27 mouse cellular contexts compared by ENCODE assay signal in the genomic region with DNA sequence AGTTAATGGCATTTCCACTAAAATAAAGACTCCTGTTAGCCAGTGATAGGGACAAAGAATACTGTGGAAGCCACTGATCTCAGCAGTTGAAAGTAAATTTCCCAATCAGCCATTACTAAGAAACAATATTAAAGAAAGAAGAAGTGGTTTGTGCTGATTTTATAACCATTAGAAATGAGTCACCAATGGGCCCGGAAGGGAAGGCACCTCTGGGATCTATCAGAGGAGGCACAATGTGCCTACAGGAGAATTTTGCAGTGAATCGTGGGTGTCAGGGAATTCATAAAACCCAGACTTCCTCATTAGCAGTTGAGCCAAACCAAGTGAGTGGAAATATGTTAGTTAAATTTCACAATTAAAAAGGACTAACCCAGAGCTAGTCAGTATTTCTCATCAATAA. TPM values are rescaled to one million over a fixed set of nuclear protein-coding genes. Genes with fewer than 3 reads are reported as not detected.
DNase-seq lines count a peak whose midpoint lies in the region; ATAC-seq and TF ChIP-seq lines count a peak whose summit lies in the region.
"Had no signal": no experiment of that assay in that cellular context is flagged by ENCODE, and none has a peak within 500 bp of the region (broad histone marks: within the 10 kb centered on the region; RNA-seq: fewer than 3 reads in every experiment).

No protein-coding gene starts in this region.

- no peak for TF ChIP-seq EP300 in lung, postnatal 0 days (IDR thresholded peaks at IDR 0.05)

- peak; percentile 6 for DNase-seq in lung, postnatal 0 days (ENCODE audit: low spot score)
- DNase-seq in lung, postnatal 10 days: no peak
- peak; percentile 36 for DNase-seq in Muller cell, postnatal 12 days (ENCODE audit: inconsistent ontology term)
- DNase-seq in fat pad, adult 2 months (ENCODE audit: extremely low read depth, low read depth, low spot score): peak; percentile 30
- peak; percentile 10 to 17 for DNase-seq in monocyte, adult 2 months (ENCODE audit: low read depth in 1 of 2, low spot score in 2 of 2)
- no peak for DNase-seq in adrenal gland, postnatal 4 days (ENCODE audit: low spot score in 2 of 2)
- no peak for DNase-seq in natural killer cell, adult 2 months (ENCODE audit: low spot score in 2 of 2)
- DNase-seq: adrenal gland, postnatal 10 days; B cell, adult 2 months; cerebellum, adult 2 months; cerebellum, postnatal 14 days; gastrocnemius, postnatal 25 days; heart, postnatal 10 days; kidney, adult 18-20 months; kidney, postnatal 36 days; lung, embryonic 14.5 days; thymus, adult 2 months; thymus, postnatal 36 days had no signal

- no peak overlapping the region for H3K27ac ChIP-seq in lung, postnatal 0 days (ENCODE audit: low read length)
- H3K27ac ChIP-seq: forebrain, embryonic 15.5 days; heart, embryonic 13.5 days; hindbrain, embryonic 15.5 days; limb, embryonic 13.5 days; liver, embryonic 12.5 days; midbrain, embryonic 13.5 days had no signal

- no peaks in the 10 kb centered on the region for H3K27me3 ChIP-seq in lung, postnatal 0 days (replicated peaks; ENCODE audit: insufficient read depth, low read length)
- H3K27me3 ChIP-seq: forebrain, embryonic 15.5 days; heart, embryonic 13.5 days; hindbrain, embryonic 15.5 days; limb, embryonic 13.5 days; liver, embryonic 12.5 days; midbrain, embryonic 13.5 days had no signal

- ATAC-seq in lung, postnatal 0 days: no peak
- ATAC-seq: forebrain, embryonic 15.5 days; inflammation-experienced regulatory T-cells, adult 6 months; liver, embryonic 12.5 days; midbrain, embryonic 13.5 days had no signal

- H3K9me3 ChIP-seq in lung, postnatal 0 days (ENCODE audit: low read length): no peaks in the 10 kb centered on the region
- H3K9me3 ChIP-seq: forebrain, embryonic 15.5 days; heart, embryonic 13.5 days; hindbrain, embryonic 15.5 days; limb, embryonic 13.5 days; liver, embryonic 12.5 days; midbrain, embryonic 13.5 days had no signal

- peaks cover 6% of the 10 kb centered on the region; the same call in 1 of the 2 replicates for H3K4me1 ChIP-seq in lung, postnatal 0 days (ENCODE audit: insufficient read depth, low read depth, low read length)

- no peaks in the 10 kb centered on the region for H3K36me3 ChIP-seq in lung, postnatal 0 days (ENCODE audit: insufficient read depth, low read length)
- H3K36me3 ChIP-seq: forebrain, embryonic 15.5 days; hindbrain, embryonic 15.5 days; limb, embryonic 13.5 days; midbrain, embryonic 13.5 days had no signal

- no peak overlapping the region for H3K4me2 ChIP-seq in lung, postnatal 0 days (replicated peaks; ENCODE audit: low read depth, low read length)
- H3K4me2 ChIP-seq: forebrain, embryonic 15.5 days; heart, embryonic 13.5 days; hindbrain, embryonic 15.5 days; limb, embryonic 13.5 days; liver, embryonic 12.5 days; lung, embryonic 14.5 days; midbrain, embryonic 13.5 days had no signal

- no peak for TF ChIP-seq CTCF in lung, postnatal 0 days (IDR thresholded peaks at IDR 0.05)

- no peak overlapping the region for H3K9ac ChIP-seq in lung, postnatal 0 days (replicated peaks; ENCODE audit: low read depth)
- H3K9ac ChIP-seq: forebrain, embryonic 15.5 days; heart, embryonic 13.5 days; hindbrain, embryonic 15.5 days; limb, embryonic 13.5 days; liver, embryonic 12.5 days; lung, embryonic 14.5 days; midbrain, embryonic 13.5 days had no signal

- 84% methylated on average over 2 of the region's 2 CpGs for WGBS in lung, postnatal 0 days

- no peak overlapping the region for H3K4me3 ChIP-seq in lung, postnatal 0 days (ENCODE audit: low read depth, low read length)
- H3K4me3 ChIP-seq: forebrain, embryonic 15.5 days; heart, embryonic 13.5 days; hindbrain, embryonic 15.5 days; limb, embryonic 13.5 days; liver, embryonic 12.5 days; midbrain, embryonic 13.5 days had no signal

RNA-seq across cellular contexts. Expression of gene 2610001J05Rik, which starts 2.6 kb away (rescaled TPM):
- 139 and 157 TPM in 2 replicates for polyA plus RNA-seq in lung, postnatal 0 days (2015; fragmentation: Nextera tagmentation; extraction: Ambion mirVana)
- 10 to 100 TPM; 41.2 to 42.1 TPM for total RNA-seq in adrenal gland, postnatal 4 days (2021)

RNA-seq across cellular contexts. Expression of gene Gpr85, which starts 34.2 kb away (rescaled TPM):
- 1.3 and 1.9 TPM in 2 replicates for polyA plus RNA-seq in lung, postnatal 0 days (2015; fragmentation: Nextera tagmentation; extraction: Ambion mirVana)
- 1 to 10 TPM; 3.0 to 3.9 TPM for total RNA-seq in adrenal gland, postnatal 4 days (2021)
- total RNA-seq: megakaryocyte-erythroid progenitor cell, adult 5-6 weeks; neutrophil, adult 5-6 weeks had no signal
- polyA plus RNA-seq: inflammation-experienced regulatory T-cells, adult 6 months had no signal

Comparison
In these comparisons a context has a peak if more than half of its experiments do, and no peak if none do; other contexts are left out.
1. DNase-seq: peak in lung, postnatal 0 days (single experiment), Muller cell, postnatal 12 days (single experiment), fat pad, adult 2 months (single experiment) and monocyte, adult 2 months (2 of 2); none in lung, postnatal 10 days (single experiment), adrenal gland, postnatal 4 days (0 of 2) and natural killer cell, adult 2 months (0 of 2).